11 mouse cellular contexts compared by ENCODE assay signal in genomic region chr4:62229448-62229847, GRCm38 (mm10). TPM values are rescaled to one million over a fixed set of nuclear protein-coding genes. Genes with fewer than 3 reads are reported as not detected.
DNase-seq lines count a peak whose midpoint lies in the region; ATAC-seq and TF ChIP-seq lines count a peak whose summit lies in the region.
"Had no signal": no experiment of that assay in that cellular context is flagged by ENCODE, and none has a peak within 500 bp of the region (broad histone marks: within the 10 kb centered on the region; RNA-seq: fewer than 3 reads in every experiment).

No protein-coding gene starts in this region.

- no peaks in the 10 kb centered on the region for H3K36me3 ChIP-seq in E14TG2a.4 (ENCODE audit: insufficient read depth, low read length)
- no peaks in the 10 kb centered on the region for H3K36me3 ChIP-seq in forebrain, embryonic 16.5 days (ENCODE audit: control insufficient read depth, insufficient read depth)
- H3K36me3 ChIP-seq: G1E; limb, embryonic 12.5 days had no signal

- no peak for ATAC-seq in forebrain, embryonic 16.5 days

- no peak overlapping the region for H3K9ac ChIP-seq in forebrain, embryonic 16.5 days (replicated peaks; ENCODE audit: low read depth, low read length)
- H3K9ac ChIP-seq: limb, embryonic 12.5 days had no signal

- peak; percentile 49 for TF ChIP-seq CTCF in left cerebral cortex, adult 2 months (IDR thresholded peaks at IDR 0.05)
- peak; percentile 81 for TF ChIP-seq CTCF in E14TG2a.4 (conservative IDR thresholded peaks at IDR 0.05; ENCODE audit: low read length)

- intact Hi-C loops in left cerebral cortex, adult 2 months (cut with DNase I): loop anchor here (5.0 kb wide), 1 partner anchor 97 kb away; no protein-coding TSS in a partner anchor
- intact Hi-C loops in left cerebral cortex, postnatal 4 days (cut with DNase I): no loop called here

- no peaks in the 10 kb centered on the region for H3K9me3 ChIP-seq in E14TG2a.4 (ENCODE audit: low read length)
- no peaks in the 10 kb centered on the region for H3K9me3 ChIP-seq in forebrain, embryonic 16.5 days (ENCODE audit: control insufficient read depth, low read length)
- H3K9me3 ChIP-seq: limb, embryonic 12.5 days had no signal

- no peaks in the 10 kb centered on the region for H3K27me3 ChIP-seq in E14TG2a.4 (ENCODE audit: insufficient read depth, low read length)
- H3K27me3 ChIP-seq in forebrain, embryonic 16.5 days (replicated peaks; ENCODE audit: control insufficient read depth, insufficient read depth, low read length): no peaks in the 10 kb centered on the region
- H3K27me3 ChIP-seq: limb, embryonic 12.5 days had no signal

- H3K4me2 ChIP-seq in forebrain, embryonic 16.5 days (ENCODE audit: low read length): no peak overlapping the region
- H3K4me2 ChIP-seq: limb, embryonic 12.5 days had no signal

- no peak overlapping the region for H3K4me3 ChIP-seq in left cerebral cortex, adult 2 months
- H3K4me3 ChIP-seq in E14TG2a.4 (replicated peaks; ENCODE audit: low read length): no peak overlapping the region
- H3K4me3 ChIP-seq in forebrain, embryonic 16.5 days (replicated peaks; ENCODE audit: low read length): no peak overlapping the region
- H3K4me3 ChIP-seq: limb, embryonic 12.5 days had no signal

- WGBS in forebrain, embryonic 16.5 days: 91% methylated on average over 7 of the region's 7 CpGs

- peak; percentile 25 to 33 for DNase-seq in cerebellum, adult 18-20 months
- DNase-seq in cerebellum, postnatal 4 days (ENCODE audit: low spot score in 2 of 2): no peak
- DNase-seq in left cerebral cortex, adult 2 months (ENCODE audit: extremely low spot score in 1 of 2, low spot score in 2 of 2): no peak
- no peak for DNase-seq in left cerebral cortex, adult 8-10 months (ENCODE audit: low spot score in 2 of 2)
- peak; percentile 20 for DNase-seq in induced T-regulatory cell, adult 2 months (ENCODE audit: low read depth)
- DNase-seq in left cerebral cortex, postnatal 4 days: no peak
- DNase-seq: right cerebral cortex, postnatal 14 days had no signal

- no peaks in the 10 kb centered on the region for H3K4me1 ChIP-seq in E14TG2a.4 (replicated peaks; ENCODE audit: low read depth, low read length)
- H3K4me1 ChIP-seq in forebrain, embryonic 16.5 days (replicated peaks; ENCODE audit: control insufficient read depth, insufficient read depth, low read length): no peaks in the 10 kb centered on the region
- H3K4me1 ChIP-seq: limb, embryonic 12.5 days had no signal

- no peak overlapping the region for H3K27ac ChIP-seq in left cerebral cortex, adult 2 months
- H3K27ac ChIP-seq in forebrain, embryonic 16.5 days (ENCODE audit: low read length): no peak overlapping the region
- H3K27ac ChIP-seq: limb, embryonic 12.5 days had no signal

RNA-seq across cellular contexts. Expression of gene Zfp37, which starts 1.4 kb away (rescaled TPM):
- total RNA-seq in left cerebral cortex, adult 2 months (2021): 10 to 100 TPM; 20.6 TPM
- 10 to 100 TPM; 20.7 to 27.1 (median 25.0) TPM for total RNA-seq in left cerebral cortex, adult 8-10 months (2022)
- polyA plus RNA-seq in forebrain, embryonic 16.5 days (2015; fragmentation: Nextera tagmentation; extraction: Ambion mirVana): 22.8 and 22.9 TPM in 2 replicates
- 10 to 100 TPM; 24.7 to 24.8 TPM for total RNA-seq in left cerebral cortex, postnatal 4 days (2021)
- polyA plus RNA-seq: G1E had no signal

RNA-seq across cellular contexts. Expression of gene Slc31a2, which starts 32.9 kb away (rescaled TPM):
- 1 to 10 TPM; 8.0 to 8.4 TPM for total RNA-seq in left cerebral cortex, adult 2 months (2021)
- 10 to 100 TPM in 1 of 4 experiments, 1 to 10 TPM in 3; 7.9 to 11.2 (median 9.4) TPM for total RNA-seq in left cerebral cortex, adult 8-10 months (2022)
- polyA plus RNA-seq in forebrain, embryonic 16.5 days (2015; fragmentation: Nextera tagmentation; extraction: Ambion mirVana): 13.0 and 15.6 TPM in 2 replicates
- 10 to 100 TPM in 1 of 2 experiments, 1 to 10 TPM in 1; 9.5 to 12.2 TPM for total RNA-seq in left cerebral cortex, postnatal 4 days (2021)

Comparison
In these comparisons a context has a peak if more than half of its experiments do, and no peak if none do; other contexts are left out.
1. DNase-seq: peak in cerebellum, adult 18-20 months (2 of 2) and induced T-regulatory cell, adult 2 months (single experiment); none in cerebellum, postnatal 4 days (0 of 2), left cerebral cortex, adult 2 months (0 of 2), left cerebral cortex, adult 8-10 months (0 of 2) and left cerebral cortex, postnatal 4 days (single experiment).